Mouse (Mus musculus) right cerebral cortex, adult 2 months (tissue): ENCODE measurements at regions not wholly inside any gene's neighbourhood (a gene's known extent, or its start where the extent isn't known, plus 50 kb on each side); places are given as distances from the start of the nearest gene placed in this dataset.

Experiments used
- DNase-seq, 2 experiments: peaks; one replicate each; pipeline ENCODE4 v3.0.0; 2021 to 2022; ENCODE audit warnings: low spot score in 2 of 2

DNA sequence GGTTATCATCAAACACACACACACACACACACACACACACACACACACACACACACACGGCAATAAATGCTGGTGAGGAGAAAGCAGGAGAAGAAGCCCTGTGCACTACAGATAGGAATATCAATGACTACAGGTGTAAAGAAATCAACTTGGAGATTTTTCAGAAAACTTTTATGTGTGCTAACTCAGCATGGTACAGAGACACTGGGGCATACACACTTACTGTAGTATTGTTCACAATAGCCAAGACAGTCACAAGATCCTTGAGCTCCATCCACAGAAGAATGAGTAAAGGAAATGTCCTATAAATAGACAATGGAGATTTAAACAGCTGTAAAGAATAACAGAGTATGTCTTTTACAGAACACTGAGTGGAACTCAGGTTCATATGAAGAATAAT lies 182.4 kb downstream of the Tm2d1 start:
- DNase-seq: no peak

DNA sequence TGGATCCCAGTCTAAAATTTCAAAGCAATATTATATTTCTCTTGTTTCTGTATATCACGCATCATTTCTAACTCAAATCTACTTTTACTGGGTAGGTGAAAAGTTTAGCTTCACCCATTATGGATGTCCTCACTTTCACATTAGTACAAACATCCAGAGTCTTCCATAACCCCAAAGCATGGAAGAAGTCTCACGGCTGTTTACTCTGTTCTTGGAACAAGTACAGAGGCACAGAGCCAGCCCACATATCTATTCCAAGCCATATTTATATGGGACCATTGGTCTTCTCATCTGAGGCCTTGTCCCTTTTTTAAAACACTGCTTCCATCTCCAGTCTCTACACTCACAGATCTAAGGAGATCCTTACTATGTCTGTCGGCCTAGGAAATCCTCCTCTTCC lies 192.8 kb downstream of the Tm2d1 start:
- no peak for DNase-seq

GRCm38 (mm10) chr4:98189894-98190293 lies 193.2 kb downstream of the Tm2d1 start:
- no peak for DNase-seq

GRCm38 (mm10) chr4:98188944-98189343 lies 194.2 kb downstream of the Tm2d1 start:
- DNase-seq: no peak

- no peak for DNase-seq
These were observed 196.1 kb downstream of the Tm2d1 start for GRCm38 (mm10) chr4:98187038-98187437.

- no peak for DNase-seq
These were observed 201.1 kb downstream of the Tm2d1 start for GRCm38 (mm10) chr4:98182053-98182355.

DNA sequence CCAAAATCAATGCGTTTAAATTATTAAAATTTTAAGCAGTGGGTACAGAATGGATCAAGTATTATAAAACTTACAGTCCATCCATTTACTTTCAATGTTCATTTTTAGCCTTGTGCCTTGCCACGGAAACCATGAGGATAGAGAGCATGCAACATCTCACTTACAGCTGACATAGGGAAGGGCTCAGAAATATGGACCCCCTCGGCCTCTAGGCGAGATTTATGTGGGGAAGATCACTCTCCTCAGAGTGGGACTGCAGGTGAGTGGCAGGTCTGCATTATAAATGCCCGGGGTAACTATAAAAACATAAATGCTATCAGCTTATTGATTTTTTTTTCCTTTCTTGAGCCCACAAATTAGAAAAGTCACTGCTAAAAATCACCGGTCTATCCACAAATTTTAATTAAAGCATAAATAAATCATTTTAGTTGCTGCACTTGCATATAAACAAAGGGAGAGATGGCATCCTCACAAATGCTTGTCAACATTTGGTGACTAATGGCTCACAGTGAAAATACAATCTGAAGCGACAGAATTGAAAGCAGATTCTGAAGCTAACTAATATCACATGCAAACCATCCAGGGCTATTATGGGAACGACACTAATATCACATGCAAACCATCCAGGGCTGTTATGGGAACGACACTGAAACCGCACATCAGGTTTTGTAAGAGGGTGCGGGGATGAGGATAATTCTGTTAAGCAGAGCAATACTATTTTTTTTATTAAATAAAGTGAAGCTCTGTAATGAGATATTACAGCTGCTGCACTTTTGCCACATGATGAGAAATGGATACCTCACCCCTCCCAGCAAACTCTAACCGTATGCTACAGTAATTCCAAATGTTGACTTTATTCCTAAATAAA lies 201.7 kb downstream of the Tm2d1 start:
- no peak for DNase-seq

DNA sequence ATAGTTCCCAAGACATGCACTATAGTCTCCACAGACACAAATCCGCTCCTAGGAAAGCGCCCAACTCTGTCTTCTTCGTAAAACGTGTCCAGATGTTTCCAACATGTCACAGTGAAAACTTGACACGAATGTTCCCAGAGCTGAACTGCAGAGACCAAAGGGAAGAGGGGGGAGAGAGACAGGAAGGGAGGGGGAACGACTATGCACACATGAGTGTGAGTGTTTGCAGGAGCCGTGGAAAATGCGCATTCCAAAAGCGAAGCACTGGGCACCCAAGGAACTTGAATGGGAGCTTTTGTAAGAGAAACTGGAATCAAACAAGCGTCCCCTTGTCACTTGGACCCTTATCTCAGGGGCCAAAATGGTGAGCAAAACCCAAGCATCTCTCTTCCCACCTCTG lies 202.8 kb downstream of the Tm2d1 start:
- DNase-seq: no peak
